Mouse (Mus musculus): ENCODE results near the gene Scgb1b3.

Scgb1b3 gene

DNA sequence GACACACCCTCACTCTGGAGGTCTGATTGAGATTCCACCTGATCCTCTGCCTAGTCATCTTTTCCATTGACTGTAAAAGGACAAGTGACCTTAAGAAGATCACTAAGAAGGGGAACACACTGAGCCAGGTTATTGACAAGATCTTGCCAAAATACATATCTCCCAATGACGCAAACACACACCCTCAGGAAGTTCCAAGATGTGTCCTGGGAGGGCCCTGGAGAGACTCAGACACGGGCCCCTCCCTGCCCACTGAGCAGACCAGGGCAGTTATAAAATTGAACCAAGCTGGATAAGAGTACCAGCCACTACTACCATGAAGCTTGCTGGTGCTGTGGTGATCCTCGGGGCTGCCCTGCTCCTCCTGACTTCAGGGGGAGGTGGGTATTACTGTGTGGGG, at the start of gene Scgb1b3:
TSS of gene Scgb1b3 (plus strand) at position 301 of the 400 bp plus-strand sequence.
- DNase-seq: no peak

DNA sequence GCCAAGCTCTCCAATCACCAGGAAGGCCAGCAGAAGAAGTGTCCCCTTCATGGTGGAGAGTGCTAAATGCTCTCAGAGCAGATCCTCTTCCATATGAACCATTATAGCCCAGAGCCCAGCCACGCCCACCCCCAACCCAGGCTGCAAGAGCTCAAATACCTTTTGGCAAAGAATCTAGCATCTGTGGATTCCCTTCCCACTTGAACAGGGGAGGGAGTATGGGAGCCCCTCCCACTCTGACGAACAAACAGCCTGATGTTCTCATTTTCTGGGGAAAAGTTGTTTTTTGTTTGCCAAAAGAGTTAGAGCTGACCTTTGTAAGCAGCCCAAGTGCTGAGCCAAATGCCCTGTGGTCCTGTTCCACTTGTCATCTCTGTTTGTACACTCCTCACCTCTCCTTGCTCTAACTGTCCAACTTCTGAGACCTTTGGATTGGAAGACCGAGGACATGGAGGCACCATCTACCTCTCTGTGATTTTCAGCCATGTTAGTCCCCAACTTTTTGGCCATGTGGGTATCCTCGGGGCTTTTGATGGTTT, 13.3 kb upstream of the Scgb1b3 start, which contains the start of gene Scgb2b3:
TSS of gene Scgb2b3 (minus strand) at position 51 of the 539 bp plus-strand sequence.
- DNase-seq: no peak
